Mouse (Mus musculus) hindbrain, embryonic 14.5 days (tissue): ENCODE results near the gene Shc2. TPM values are rescaled to one million over a fixed set of nuclear protein-coding genes. Genes with fewer than 3 reads are reported as not detected.
A peak's percentile ranks its signal among the peaks of the same experiment; 100 is the strongest.

ENCODE experiments used
- ATAC-seq: fragments of 200-750 bp; cut with Nextera tagmentation; 2 replicates; pipeline ENCODE4 v1.8.0; 2017; ENCODE audit warnings: moderate number of reproducible peaks, mild to moderate bottlenecking, moderate TSS enrichment, moderate library complexity; ENCODE audit not compliant: low FRiP score
- DNase-seq: peaks from one replicate; pipeline ENCODE4 v3.0.0-alpha.2; 2015; ENCODE audit warnings: low spot score
- H3K27ac ChIP-seq: fragments of 300-500 bp; sonication (generic); 2 replicates; pipeline ENCODE4 v1.5.1; 2014; ENCODE audit warnings: mild to moderate bottlenecking, moderate library complexity
- H3K27me3 ChIP-seq: fragments of 300-500 bp; sonication (generic); 2 replicates; pipeline ENCODE4 v1.6.1; 2014; ENCODE audit warnings: mild to moderate bottlenecking, low read length, mixed read lengths; ENCODE audit not compliant: control insufficient read depth, insufficient read depth
- H3K36me3 ChIP-seq: fragments of 300-500 bp; sonication (generic); replicated peaks from 2 replicates; pipeline ENCODE4 v1.6.1; 2014; ENCODE audit not compliant: control insufficient read depth, insufficient read depth
- H3K4me1 ChIP-seq: fragments of 300-500 bp; sonication (generic); replicated peaks from 2 replicates; pipeline ENCODE4 v1.6.1; 2014; ENCODE audit warnings: antibody characterized with exemption, low read length, mixed read lengths; ENCODE audit not compliant: control insufficient read depth, insufficient read depth
- H3K4me2 ChIP-seq: fragments of 300-500 bp; sonication (generic); replicated peaks from 2 replicates; pipeline ENCODE4 v1.6.1; 2014; ENCODE audit warnings: mild to moderate bottlenecking, moderate library complexity
- H3K4me3 ChIP-seq: fragments of 300-500 bp; sonication (generic); replicated peaks from 2 replicates; pipeline ENCODE4 v1.5.1; 2014; ENCODE audit warnings: mild to moderate bottlenecking, low read length
- H3K9ac ChIP-seq: fragments of 300-500 bp; sonication (generic); 2 replicates; pipeline ENCODE4 v1.6.1; 2014
- H3K9me3 ChIP-seq: fragments of 300-500 bp; sonication (generic); 2 replicates; pipeline ENCODE4 v1.6.1; 2016; ENCODE audit warnings: low read length; ENCODE audit not compliant: control insufficient read depth
- WGBS: fragments of 180-500 bp; shearing (Covaris S2); extraction: QIAGEN DNeasy Blood & Tissue Kit; methylation state at CpG from one replicate; pipeline ENCODE4 v1.1.7; 2014; 5-methylcytosine and 5-hydroxymethylcytosine counted together
- polyA plus RNA-seq: library from polyadenylated mRNA; unstranded; fragments of >200 nt; fragmentation: Nextera tagmentation; extraction: Ambion mirVana; gene quantifications from 2 replicates; pipeline ENCODE4 v1.2.1, GENCODE M21; 2014

The Shc2 gene
- polyA plus RNA-seq, 1 experiment from 2014 or later = 20.8 TPM

DNA sequence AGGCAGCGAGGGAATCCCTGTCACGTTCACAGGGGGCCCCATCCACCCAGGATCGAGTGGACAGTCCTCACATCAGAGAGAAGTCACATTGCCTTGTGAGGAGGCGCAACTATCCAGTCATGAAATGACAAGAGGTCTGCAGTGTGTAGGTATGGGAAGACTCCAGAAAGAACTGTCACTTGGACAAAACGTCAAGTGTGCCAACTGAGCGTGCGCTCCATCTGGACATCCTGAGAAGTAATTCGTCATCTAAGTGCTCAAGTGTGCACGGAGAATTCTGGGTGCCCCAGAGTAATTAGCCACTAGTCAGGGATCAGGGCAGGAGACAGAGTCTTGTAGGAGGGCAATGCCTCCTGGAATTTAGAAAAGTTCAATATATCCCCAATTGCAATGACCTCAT, 12.3 kb downstream of the Shc2 start:
- Histone ChIP-seq H3K27me3 (no peaks in the 10 kb centered on the region), H3K36me3 (no peaks in the 10 kb centered on the region; the same call in none of the 2 replicates)

DNA sequence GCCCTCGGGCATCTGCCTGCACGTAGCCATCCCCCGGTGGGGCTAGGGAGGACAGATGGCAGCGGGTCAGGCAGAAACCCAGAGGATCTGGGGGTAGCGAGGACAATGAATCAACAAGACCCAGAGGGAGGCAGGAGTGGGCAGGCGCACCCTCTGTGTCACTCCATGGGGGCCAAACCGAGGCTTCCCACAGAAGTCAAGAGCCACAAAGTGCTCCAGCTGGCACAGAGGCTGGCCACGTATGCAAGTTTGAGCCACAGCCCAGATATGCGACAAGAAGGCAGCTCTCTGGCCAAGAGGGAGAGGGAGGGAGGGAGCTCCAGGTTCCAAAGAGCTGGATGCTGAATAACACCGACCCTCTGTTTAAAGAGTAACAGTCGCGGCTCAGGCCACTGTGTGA, 13.8 kb downstream of the Shc2 start:
- H3K4me2 ChIP-seq = no peak overlapping the region
- 48% methylated on average over 12 of the region's 12 CpGs for WGBS
- no peak overlapping the region for H3K4me3 ChIP-seq
- no peak for ATAC-seq
- peaks cover 6% of the 10 kb centered on the region for H3K36me3 ChIP-seq
- no peak overlapping the region for H3K27ac ChIP-seq
- no peaks in the 10 kb centered on the region for H3K9me3 ChIP-seq
- H3K4me1 ChIP-seq = no peaks in the 10 kb centered on the region
- no peak overlapping the region for H3K9ac ChIP-seq
- H3K27me3 ChIP-seq = no peaks in the 10 kb centered on the region
- no peak for DNase-seq

More for the DNA sequence above, 12.3 kb downstream of the Shc2 start:
- 74% methylated on average over 9 of the region's 9 CpGs for WGBS
- no peak for ATAC-seq
- Histone ChIP-seq H3K4me1 (no peaks in the 10 kb centered on the region), H3K27ac (no peak overlapping the region), H3K4me3 (no peak overlapping the region), H3K9ac (no peak overlapping the region), H3K4me2 (no peak overlapping the region), H3K9me3 (no peaks in the 10 kb centered on the region)
- no peak for DNase-seq

DNA sequence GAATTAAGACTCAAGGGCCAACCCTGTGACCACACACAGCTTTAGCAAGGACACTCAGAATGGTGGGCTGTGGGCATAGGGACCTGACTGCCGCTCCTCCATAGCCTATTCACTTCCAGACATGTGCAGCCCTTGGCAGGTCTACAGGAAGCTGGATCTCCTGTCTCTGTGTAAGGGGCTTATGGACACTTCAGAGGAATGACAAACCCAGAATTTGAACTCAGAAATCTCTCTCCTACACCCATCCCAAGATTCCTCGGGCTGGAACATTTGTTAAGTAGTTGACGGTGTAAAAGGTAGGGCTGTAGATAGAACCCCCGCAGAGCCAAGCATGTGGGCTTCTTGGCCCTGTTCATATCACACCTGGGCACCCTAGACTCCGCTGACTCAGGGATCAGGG, 21.3 kb downstream of the Shc2 start:
- Histone ChIP-seq H3K4me2 (no peak overlapping the region), H3K27me3 (peaks cover 20% of the 10 kb centered on the region), H3K9ac (no peak overlapping the region), H3K4me3 (no peak overlapping the region), H3K9me3 (no peaks in the 10 kb centered on the region), H3K4me1 (peaks cover 20% of the 10 kb centered on the region), H3K36me3 (peaks cover 6% of the 10 kb centered on the region), H3K27ac (no peak overlapping the region)
- ATAC-seq (no peak), DNase-seq (no peak)
- WGBS = 85% methylated on average over 5 of the region's 5 CpGs

DNA sequence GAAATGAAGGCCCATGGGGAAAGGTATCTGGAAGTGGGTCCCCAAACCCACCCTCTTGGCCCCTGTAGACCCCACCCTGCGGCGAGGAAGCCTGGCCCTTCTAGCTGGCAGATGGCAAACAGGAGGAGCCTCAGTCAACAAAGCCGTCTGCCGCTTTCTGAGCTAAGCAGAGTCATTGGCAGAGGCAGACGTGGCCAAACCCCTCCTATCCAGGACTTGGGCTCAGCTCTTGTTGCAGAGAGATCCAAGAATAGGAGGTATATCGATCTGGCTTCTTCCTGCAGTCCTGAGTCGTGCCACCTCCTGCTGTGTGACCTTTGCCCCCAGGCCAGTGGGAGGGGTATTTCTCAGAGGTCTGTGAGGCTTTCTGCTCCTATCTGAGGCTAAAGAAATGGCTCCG, 21.9 kb downstream of the Shc2 start:
- H3K9ac ChIP-seq = no peak overlapping the region
- H3K27ac ChIP-seq = no peak overlapping the region
- peaks cover 6% of the 10 kb centered on the region for H3K36me3 ChIP-seq
- WGBS = 7% methylated on average over 8 of the region's 8 CpGs
- peaks cover 20% of the 10 kb centered on the region for H3K4me1 ChIP-seq
- ATAC-seq (no peak), DNase-seq (no peak)
- H3K27me3 ChIP-seq = peaks cover 20% of the 10 kb centered on the region
- no peaks in the 10 kb centered on the region for H3K9me3 ChIP-seq
- no peak overlapping the region for H3K4me2 ChIP-seq
- H3K4me3 ChIP-seq = no peak overlapping the region

DNA sequence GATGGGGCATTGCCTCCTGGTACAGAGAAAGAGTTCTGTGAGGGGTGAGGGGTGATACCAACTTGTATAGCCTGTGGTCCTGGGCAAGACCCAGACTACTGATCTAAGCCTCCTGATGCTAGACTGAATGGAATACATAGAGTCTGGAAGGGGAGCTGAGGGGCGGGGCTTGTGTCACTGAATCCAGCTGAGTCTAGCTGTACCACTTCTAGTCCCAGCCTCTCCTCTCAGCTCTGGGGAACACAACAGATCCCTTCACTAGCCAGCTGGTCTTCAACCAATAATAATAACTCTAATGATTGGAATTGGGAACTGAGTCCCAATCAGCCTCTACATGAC, 23.4 kb downstream of the Shc2 start:
- no peak overlapping the region for H3K27ac ChIP-seq
- DNase-seq = no peak

DNA sequence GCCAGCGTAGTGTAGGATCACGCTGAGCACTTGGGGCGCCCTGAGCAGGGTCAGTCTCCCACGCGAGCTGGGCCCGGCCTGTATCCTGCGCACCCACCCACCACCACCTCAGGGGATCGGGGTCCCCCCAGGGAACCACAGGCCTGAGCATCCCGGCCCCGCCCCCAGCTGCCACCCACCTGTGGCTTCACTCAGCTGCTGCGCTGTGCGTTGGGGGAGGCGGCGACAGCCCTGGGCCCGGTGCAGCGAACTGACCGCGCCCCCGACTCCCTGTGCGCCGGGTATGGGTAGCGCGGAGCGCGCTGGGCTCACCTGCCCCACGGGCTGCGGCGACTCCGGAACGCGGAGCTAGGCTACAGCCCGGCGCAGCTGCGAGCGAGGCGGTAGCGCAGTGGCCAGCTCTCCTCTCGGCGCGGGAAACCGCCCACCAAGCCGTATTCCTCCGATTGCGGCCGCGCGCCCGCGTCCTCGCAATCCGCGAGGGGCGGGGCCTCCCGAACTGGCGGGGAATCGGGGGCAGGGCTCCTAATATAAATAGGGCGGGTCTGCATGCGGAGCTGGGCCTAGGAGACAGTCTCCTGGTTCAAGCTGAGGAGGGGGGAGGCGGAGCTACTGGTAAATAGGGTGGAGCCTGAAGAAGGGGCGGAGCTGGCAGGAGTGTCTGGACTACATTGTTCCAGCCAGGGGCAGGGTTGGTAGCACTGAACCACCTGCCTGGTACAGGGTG, 24.0 kb downstream of the Shc2 start, which contains the start of gene C2cd4c:
TSS of gene C2cd4c (minus strand) at position 448 of the 727 bp plus-strand sequence.
- Histone ChIP-seq H3K4me3 (peak within 1 kb of the TSS; percentile 56), H3K27ac (no peak within 1 kb of the TSS), H3K4me1 (peaks cover 20% of the 10 kb centered on the region), H3K36me3 (no peaks in the 10 kb centered on the region), H3K9me3 (no peaks in the 10 kb centered on the region), H3K4me2 (peak within 1 kb of the TSS; percentile 90), H3K9ac (peak within 1 kb of the TSS; percentile 71), H3K27me3 (peaks cover 20% of the 10 kb centered on the region)
- peak; percentile 78 for DNase-seq
- peak; percentile 89 for ATAC-seq
- WGBS = under 1% methylated on average over 60 of the region's 60 CpGs

More for the DNA sequence above, 23.4 kb downstream of the Shc2 start:
- Histone ChIP-seq H3K9ac (0 out of 2 replicates have a peak overlapping the region, but pooled peaks have one; percentile 71), H3K9me3 (no peaks in the 10 kb centered on the region), H3K4me3 (peak overlapping the region; percentile 56), H3K4me1 (peaks cover 20% of the 10 kb centered on the region), H3K36me3 (no peaks in the 10 kb centered on the region), H3K4me2 (peak overlapping the region; percentile 90), H3K27me3 (peaks cover 20% of the 10 kb centered on the region)
- ATAC-seq = peak; percentile 64; the same call in 1 of the 2 replicates
- WGBS = 73% methylated on average over 1 of the region's 1 CpGs

DNA sequence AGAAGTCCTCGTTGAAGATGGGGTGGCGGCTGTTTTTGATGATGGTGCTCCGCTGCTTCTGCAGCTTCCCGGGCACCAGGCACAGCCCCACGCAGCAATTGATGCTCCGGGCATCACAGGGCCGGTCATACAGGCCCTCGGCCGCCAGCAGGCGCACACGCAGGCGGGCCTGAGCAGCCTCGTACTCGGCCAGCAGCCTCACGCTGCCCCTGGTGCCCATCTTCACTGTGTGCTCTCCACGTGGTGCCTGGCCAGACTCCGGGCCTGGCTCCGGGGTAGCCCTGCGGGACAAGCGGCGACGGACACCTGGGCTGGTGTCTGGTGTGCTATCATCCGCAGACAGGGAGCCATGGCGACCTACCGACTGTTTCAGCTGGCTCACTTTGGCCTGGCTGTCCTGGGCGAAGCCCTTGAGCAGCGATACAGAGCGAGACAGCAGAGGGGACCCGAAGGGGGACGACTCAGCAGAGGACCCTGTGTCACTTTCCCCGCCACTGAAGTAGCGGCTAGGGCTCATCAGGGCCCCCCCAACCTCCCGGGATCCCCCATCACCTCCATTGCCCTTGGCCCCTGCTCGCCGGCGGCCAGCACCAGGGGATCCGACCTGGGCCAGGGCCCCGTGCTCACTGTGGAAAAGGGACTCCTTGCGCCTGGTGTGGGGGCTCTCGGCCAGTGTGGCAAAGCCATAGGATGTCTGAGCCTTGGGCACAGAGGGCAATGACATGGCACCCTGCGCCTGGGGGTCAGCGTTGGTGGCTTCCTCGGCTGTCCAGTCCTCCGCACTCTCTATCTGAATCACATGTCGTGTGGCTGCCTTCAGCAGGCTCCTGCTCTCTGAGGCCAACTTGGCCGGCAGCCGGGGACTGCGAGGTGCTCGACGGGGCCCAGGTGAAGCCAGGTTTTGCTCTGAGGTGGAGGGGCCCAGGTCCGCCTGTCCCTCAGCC, 25.3 kb downstream of the Shc2 start:
- Histone ChIP-seq H3K4me1 (peaks cover 20% of the 10 kb centered on the region), H3K9ac (0 out of 2 replicates have a peak overlapping the region, but pooled peaks have one; percentile 16), H3K27me3 (peaks cover 20% of the 10 kb centered on the region), H3K27ac (no peak overlapping the region), H3K36me3 (no peaks in the 10 kb centered on the region), H3K4me3 (peak overlapping the region; percentile 56), H3K4me2 (peak overlapping the region; percentile 90), H3K9me3 (no peaks in the 10 kb centered on the region)
- ATAC-seq = peak; percentile 25; the same call in 1 of the 2 replicates
- DNase-seq = peak; percentile 25
- WGBS = 11% methylated on average over 50 of the region's 51 CpGs

DNA sequence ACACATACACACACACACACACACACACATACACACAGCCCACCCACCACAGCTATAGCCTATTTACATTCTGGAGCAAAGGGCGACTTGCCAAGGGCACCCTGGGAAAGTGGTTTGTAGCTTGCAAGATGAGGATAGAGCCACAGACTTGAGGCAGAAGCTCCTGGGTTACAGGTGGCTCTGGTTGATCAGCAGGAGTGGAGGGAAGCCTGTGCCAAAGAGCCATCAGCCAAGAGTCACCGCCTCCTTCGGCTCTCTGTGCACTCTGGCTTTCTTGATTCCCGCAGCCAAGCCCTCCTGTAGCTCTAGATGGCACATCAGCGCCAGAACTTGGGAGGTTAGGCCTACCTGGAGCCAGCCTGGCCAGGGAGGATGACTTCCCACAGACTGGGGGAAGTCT, 26.4 kb downstream of the Shc2 start:
- H3K27me3 ChIP-seq = peaks cover 20% of the 10 kb centered on the region
- DNase-seq (no peak), ATAC-seq (no peak)
- no peak overlapping the region for H3K27ac ChIP-seq
- no peaks in the 10 kb centered on the region for H3K36me3 ChIP-seq
- 27% methylated on average over 5 of the region's 5 CpGs for WGBS
- H3K9ac ChIP-seq = no peak overlapping the region
- no peaks in the 10 kb centered on the region for H3K9me3 ChIP-seq
- peaks cover 20% of the 10 kb centered on the region for H3K4me1 ChIP-seq
- H3K4me2 ChIP-seq = no peak overlapping the region
- no peak overlapping the region for H3K4me3 ChIP-seq

DNA sequence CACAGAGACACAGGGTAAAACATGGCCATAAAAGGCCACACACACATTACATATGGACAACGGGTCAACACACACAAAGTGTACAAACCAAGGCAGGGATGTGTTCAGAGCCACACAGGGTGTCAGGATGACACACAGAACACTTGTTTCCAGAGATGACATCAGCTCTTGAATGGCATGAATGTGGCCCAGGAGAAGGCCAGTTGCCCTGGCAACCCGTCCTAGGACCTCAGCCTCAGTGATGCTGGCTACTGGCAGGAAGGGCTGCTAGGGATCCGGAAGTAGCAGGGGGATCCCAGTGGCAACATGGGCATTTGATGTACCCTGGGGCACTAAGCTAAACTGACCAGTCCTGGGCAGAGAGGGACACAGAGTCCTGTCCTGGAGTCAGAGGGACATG, 28.4 kb downstream of the Shc2 start:
- no peak overlapping the region for H3K4me2 ChIP-seq
- ATAC-seq = no peak
- H3K9ac ChIP-seq = no peak overlapping the region
- no peak for DNase-seq
- H3K9me3 ChIP-seq = no peaks in the 10 kb centered on the region
- peaks cover 20% of the 10 kb centered on the region for H3K4me1 ChIP-seq
- no peaks in the 10 kb centered on the region for H3K36me3 ChIP-seq
- WGBS = 73% methylated on average over 3 of the region's 3 CpGs
- H3K4me3 ChIP-seq = no peak overlapping the region
- peaks cover 20% of the 10 kb centered on the region for H3K27me3 ChIP-seq
- no peak overlapping the region for H3K27ac ChIP-seq
